Mouse (Mus musculus) MEL (cell line): ENCODE measurements around the gene Mfng.

ENCODE experiments used
- BHLHE40 ChIP-seq: IDR thresholded peaks from 2 replicates; pipeline ENCODE4 v1.6.1; 2012; ENCODE audit warnings: low read depth, mild to moderate bottlenecking, inconsistent platforms, low read length, improper control_type of control experiment, borderline replicate concordance
- CTCF ChIP-seq, 3 experiments: IDR thresholded peaks in 2 of 3; conservative IDR thresholded peaks in 1 of 3; 2 replicates each; pipeline ENCODE4 v1.5.1; 2011 to 2012; ENCODE audit warnings: low read length in 3 of 3, low read depth in 2 of 3, mild to moderate bottlenecking in 2 of 3, improper control_type of control experiment in 1 of 3, inconsistent platforms in 1 of 3, mixed read lengths in 1 of 3, moderate library complexity in 1 of 3; ENCODE audit not compliant: control insufficient read depth in 1 of 3, insufficient read depth in 1 of 3, poor library complexity in 1 of 3, severe bottlenecking in 1 of 3
- E2F4 ChIP-seq: IDR thresholded peaks from 2 replicates; pipeline ENCODE4 v1.6.1; 2011; ENCODE audit warnings: low read depth, low read length, improper control_type of control experiment, borderline replicate concordance
- MAX ChIP-seq: IDR thresholded peaks from 2 replicates; pipeline ENCODE4 v1.6.1; 2011; ENCODE audit warnings: low read length, improper control_type of control experiment
- MEF2A ChIP-seq: IDR thresholded peaks from 2 replicates; pipeline ENCODE4 v1.6.1; 2014; ENCODE audit warnings: low read depth, mild to moderate bottlenecking, inconsistent platforms, low read length, improper control_type of control experiment; ENCODE audit not compliant: poor library complexity, insufficient replicate concordance, severe bottlenecking; ENCODE audit errors: extremely low read depth
- MYC ChIP-seq: IDR thresholded peaks from 2 replicates; pipeline ENCODE4 v1.6.1; 2011; ENCODE audit warnings: low read depth, mild to moderate bottlenecking, low read length, improper control_type of control experiment, moderate library complexity
- TCF12 ChIP-seq: IDR thresholded peaks from 2 replicates; pipeline ENCODE4 v1.6.1; 2014; ENCODE audit warnings: low read depth, mild to moderate bottlenecking, inconsistent platforms, low read length, improper control_type of control experiment, moderate library complexity
- UBTF ChIP-seq: IDR thresholded peaks from 2 replicates; pipeline ENCODE4 v1.6.1; 2012; ENCODE audit warnings: low read depth, mild to moderate bottlenecking, inconsistent platforms, low read length, improper control_type of control experiment, moderate library complexity, borderline replicate concordance; ENCODE audit not compliant: insufficient read depth
- ZMIZ1 ChIP-seq: IDR thresholded peaks from 2 replicates; pipeline ENCODE4 v1.6.1; 2012; ENCODE audit warnings: low read depth, mild to moderate bottlenecking, inconsistent platforms, low read length, improper control_type of control experiment, moderate library complexity

GRCm38 (mm10) chr15:78780908-78781307 lies 7.6 kb upstream of the Mfng start:
- TF ChIP-seq ZMIZ1 (no peak), CTCF (IDR thresholded peaks at IDR 0.05 in 2 of 3, conservative IDR thresholded peaks at IDR 0.05 in 1 of 3; ENCODE audit: control insufficient read depth in 1 of 3, insufficient read depth in 1 of 3, low read depth in 2 of 3, low read length in 3 of 3, poor library complexity in 1 of 3, severe bottlenecking in 1 of 3) (no peak), UBTF (no peak), MAX (no peak), TCF12 (no peak), MYC (no peak), MEF2A (no peak), E2F4 (no peak), BHLHE40 (no peak)
